Mouse (Mus musculus) embryonic stem cell, embryonic (primary cell): ENCODE measurements around the gene Ppp2r5c.

Experiments
- CTCF ChIA-PET, 4 experiments: fragments of 300-600 bp in 2 of 4; fragments of 350-600 bp in 2 of 4; sonication (Branson Sonifier 250); formaldehyde crosslinking; loops; one replicate each; lab custom pipeline; 2022; ENCODE audit warnings: inconsistent platforms in 2 of 4; lab: Charles Lee
- POLR2A ChIA-PET, 4 experiments: fragments of 300-600 bp in 2 of 4; fragments of 350-600 bp in 2 of 4; sonication (Branson Sonifier 250); formaldehyde crosslinking; loops; one replicate each; lab custom pipeline; 2022; ENCODE audit warnings: antibody characterized with exemption in 4 of 4, inconsistent platforms in 1 of 4; lab: Charles Lee

Ppp2r5c gene

DNA sequence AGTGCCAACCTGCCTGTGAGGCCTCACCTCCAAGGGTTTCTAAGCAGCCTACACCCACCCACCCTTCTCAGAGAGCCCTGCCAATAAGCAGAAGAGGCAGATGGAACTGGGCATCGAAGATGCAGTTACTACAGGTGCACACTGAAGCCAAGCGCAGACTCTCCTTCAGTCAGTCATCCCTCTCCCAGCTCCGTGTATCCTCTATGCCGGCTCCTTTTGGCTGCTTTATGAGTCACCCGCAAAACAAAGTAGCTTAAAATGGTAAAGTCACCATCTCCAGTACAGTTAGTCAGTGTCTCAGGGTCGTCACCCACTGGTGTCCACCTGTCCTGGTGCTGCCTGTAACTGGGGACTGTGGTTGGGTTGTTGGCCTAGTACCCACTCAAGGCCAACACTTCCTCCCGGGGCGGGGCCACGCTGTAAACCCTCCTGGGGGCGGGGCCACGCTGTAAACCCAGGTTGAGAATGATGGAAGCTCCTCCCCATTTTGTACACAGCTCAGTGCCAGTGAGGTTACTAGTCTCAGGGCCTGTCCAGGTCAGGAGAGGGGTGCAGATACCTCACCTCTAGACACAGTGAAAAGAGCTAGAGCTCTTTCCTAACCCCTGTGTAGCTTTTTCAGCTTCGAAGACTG lies 17.5 kb upstream of the Ppp2r5c start:
- POLR2A ChIA-PET, result interaction anchor here in 3 of 4 experiments (0.5 to 3.0 kb wide), 70 partner anchors 8 to 631 kb away, joined by 3 to 58 read pairs (median 4); partner anchors contain the start of genes Hsp90aa1 (in 2 of the 3), Ppp2r5c (in 1 of the 3) and Wdr20 (in 1 of the 3)
- CTCF ChIA-PET, result interaction anchor here (0.6 to 2.5 kb wide), 20 partner anchors 9 to 308 kb away, joined by 3 to 18 read pairs (median 4); partner anchors contain the start of genes Hsp90aa1 (in 1 of the 4) and Wdr20 (in 1 of the 4)

DNA sequence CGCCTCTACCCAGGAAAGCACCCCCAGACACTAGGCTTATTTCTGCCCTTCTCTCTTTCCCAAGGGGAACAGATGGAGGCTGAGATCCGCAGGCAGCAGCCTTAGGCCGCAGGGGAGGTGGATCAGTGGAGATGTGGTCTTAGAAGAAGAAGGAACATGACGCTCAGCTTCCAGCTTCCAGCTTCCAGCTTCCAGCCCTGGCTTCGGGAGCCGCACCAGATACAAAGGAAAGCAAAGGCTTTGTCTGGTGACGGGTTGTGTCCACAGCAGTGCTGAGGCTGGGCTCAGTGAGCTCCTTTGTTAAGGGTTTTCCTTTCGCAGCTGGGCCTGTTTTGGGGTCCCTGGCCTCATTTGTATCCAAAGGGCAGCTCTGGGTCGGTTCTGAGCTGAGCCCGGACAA lies 16.9 kb upstream of the Ppp2r5c start:
- ChIA-PET POLR2A (interaction anchor here in 3 of 4 experiments (0.6 to 3.0 kb wide), 66 partner anchors 8 to 630 kb away, joined by 3 to 58 read pairs (median 4); partner anchors contain the start of genes Hsp90aa1 (in 2 of the 3), Ppp2r5c (in 1 of the 3) and Wdr20 (in 1 of the 3)), CTCF (interaction anchor here (0.6 to 2.5 kb wide), 20 partner anchors 9 to 421 kb away, joined by 3 to 18 read pairs (median 4); partner anchors contain the start of genes Hsp90aa1 (in 1 of the 4) and Wdr20 (in 1 of the 4))

DNA sequence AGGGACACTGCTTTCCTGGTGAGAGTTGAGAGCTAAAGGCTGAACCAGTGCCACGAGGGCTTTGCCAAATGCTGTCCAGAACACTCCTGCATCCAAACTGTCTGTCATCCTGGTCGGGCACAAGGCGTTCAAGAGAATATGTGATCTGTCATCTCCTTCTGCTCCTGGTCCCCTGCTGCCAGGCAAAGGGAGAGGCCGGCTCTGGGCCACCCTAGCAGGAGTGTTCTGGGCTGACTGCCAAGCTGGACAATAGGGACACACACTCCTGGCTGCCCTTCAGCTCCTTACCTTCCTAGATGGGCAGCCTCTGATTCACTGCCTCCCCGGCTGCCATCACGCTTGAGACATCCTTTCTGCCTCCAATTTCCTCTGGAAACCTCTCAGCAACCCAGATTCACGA lies 15.1 kb upstream of the Ppp2r5c start:
- POLR2A ChIA-PET, result interaction anchor here in 3 of 4 experiments (0.6 to 1.8 kb wide), 5 partner anchors 15 to 271 kb away, joined by 3 to 7 read pairs (median 3); partner anchors contain the start of gene Ppp2r5c (in 1 of the 3)
- CTCF ChIA-PET, result interaction anchor here in 1 of 4 experiments (1.5 kb wide), 1 partner anchor 23 kb away, joined by 3 read pairs; no protein-coding TSS in a partner anchor

DNA sequence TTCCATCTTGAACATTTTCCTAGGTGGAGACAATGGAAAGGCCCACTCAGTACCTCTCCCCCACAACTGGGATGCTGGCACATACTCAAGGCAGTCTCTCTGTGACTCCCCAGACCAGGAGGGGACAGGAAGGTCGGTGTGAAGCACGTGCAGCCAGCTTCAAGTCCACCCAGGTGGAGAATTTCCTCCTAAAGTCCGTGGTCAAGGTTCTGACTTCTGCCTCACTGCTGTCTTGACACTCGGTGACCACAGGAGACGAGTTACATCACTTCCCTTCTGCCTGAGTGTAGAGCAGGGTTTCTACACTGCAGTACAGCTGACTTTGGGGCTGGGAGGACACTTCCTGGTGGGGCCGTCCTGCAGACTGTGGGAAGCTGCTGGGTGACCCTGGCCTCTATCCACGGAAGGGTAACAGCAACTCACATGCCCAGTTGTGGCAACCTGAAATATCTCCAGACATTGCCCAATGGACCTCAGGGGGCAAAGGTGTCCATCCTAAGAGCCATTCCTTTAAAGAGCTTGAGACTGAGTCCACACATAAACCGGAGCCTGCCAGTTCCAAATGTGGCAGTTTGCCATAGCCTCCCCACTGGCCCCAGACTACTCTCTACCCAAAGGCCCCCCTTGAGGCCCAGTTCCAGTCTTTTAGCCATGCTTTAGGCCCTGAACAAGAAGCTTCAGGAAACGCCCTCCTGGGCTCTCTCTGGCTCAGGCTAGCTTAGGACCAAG lies 10.1 kb upstream of the Ppp2r5c start:
- ChIA-PET CTCF (interaction anchor here in 2 of 4 experiments (0.5 to 2.0 kb wide), 6 partner anchors 17 to 663 kb away, joined by 3 to 8 read pairs (median 6); no protein-coding TSS in a partner anchor), POLR2A (interaction anchor here in 3 of 4 experiments (0.5 to 2.6 kb wide), 8 partner anchors 12 to 406 kb away, joined by 3 to 9 read pairs (median 3); partner anchors contain the start of gene Hsp90aa1 (in 1 of the 3))

DNA sequence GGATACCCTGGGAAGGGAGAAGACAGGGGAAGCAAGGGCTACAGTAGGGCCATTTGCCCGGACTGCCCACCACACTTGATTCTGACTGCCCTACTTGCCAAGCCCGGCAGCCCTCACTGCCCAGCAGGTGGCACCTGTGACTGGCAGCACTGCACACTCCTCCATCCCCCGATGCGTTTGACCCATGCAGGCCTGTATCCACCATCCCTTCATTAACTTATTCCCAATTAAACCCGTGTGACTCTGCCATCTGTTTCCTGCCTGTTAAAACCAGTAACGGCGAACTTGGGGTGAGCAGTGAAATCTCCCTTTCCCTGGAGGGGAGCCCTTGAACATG lies 9.6 kb upstream of the Ppp2r5c start:
- CTCF ChIA-PET, result interaction anchor here in 2 of 4 experiments (0.5 to 2.0 kb wide), 6 partner anchors 17 to 663 kb away, joined by 3 to 8 read pairs (median 6); no protein-coding TSS in a partner anchor
- POLR2A ChIA-PET, result interaction anchor here in 3 of 4 experiments (0.6 to 2.6 kb wide), 7 partner anchors 12 to 405 kb away, joined by 3 to 9 read pairs (median 3); partner anchors contain the start of gene Hsp90aa1 (in 1 of the 3)

DNA sequence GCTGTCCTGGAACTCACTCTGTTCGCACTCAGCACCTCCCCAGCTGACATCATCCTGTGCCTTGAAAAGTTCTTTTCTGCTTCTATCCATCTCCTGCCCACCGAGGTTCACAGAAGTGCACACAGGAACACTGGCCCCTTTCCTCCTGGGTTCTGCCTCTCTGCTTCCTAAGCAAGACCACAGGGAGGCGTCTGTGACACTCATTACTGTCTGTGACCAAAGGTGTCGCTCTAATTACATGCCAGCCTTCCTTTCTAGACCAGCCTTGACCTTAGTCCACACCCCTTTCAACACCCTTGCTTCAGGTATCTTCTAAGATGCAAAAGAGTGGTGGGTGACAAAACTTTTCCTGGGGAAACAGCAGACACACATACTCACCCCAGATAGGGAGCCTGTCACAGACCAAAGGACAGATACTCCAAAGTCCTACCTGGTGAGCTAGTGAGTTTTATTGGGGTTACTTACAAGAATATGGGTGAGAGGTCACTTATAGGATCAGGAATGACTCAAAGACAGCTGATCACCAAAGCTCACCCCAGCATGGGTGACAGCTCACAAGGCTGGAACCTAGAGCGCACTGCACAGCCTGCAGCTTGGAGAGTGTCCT lies 8.4 kb upstream of the Ppp2r5c start:
- POLR2A ChIA-PET, result interaction anchor here in 3 of 4 experiments (0.6 to 2.6 kb wide), 8 partner anchors 9 to 304 kb away, joined by 3 to 9 read pairs (median 4); no protein-coding TSS in a partner anchor
- CTCF ChIA-PET, result interaction anchor here in 3 of 4 experiments (0.5 to 2.0 kb wide), 14 partner anchors 9 to 538 kb away, joined by 3 to 10 read pairs (median 4); partner anchors contain the start of gene Ppp2r5c (in 1 of the 3)

DNA sequence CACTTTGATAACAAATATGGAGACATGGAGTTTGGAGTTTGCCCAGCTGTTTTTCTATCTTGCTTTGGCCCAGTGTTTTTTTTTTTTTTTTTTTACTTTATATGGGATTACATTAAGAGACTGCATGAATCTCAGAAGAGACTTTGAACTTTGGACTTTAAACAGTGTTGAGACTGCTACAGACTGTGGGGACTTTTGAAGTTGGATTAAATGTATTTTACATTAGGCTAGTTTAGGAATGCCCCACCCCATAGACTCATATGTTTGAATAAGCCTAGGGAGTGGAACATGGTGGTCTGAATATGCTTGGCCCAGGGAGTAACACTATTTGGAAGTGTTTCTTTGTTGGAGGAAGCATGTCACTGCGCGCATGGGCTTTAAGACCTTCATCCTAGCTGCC lies 4.7 kb upstream of the Ppp2r5c start:
- ChIA-PET CTCF (interaction anchor here in 2 of 4 experiments (0.7 to 1.3 kb wide), 4 partner anchors 13 to 208 kb away, joined by 3 to 4 read pairs (median 3); no protein-coding TSS in a partner anchor), POLR2A (interaction anchor here in 1 of 4 experiments (1.7 kb wide), 1 partner anchor 12 kb away, joined by 6 read pairs; no protein-coding TSS in a partner anchor)

DNA sequence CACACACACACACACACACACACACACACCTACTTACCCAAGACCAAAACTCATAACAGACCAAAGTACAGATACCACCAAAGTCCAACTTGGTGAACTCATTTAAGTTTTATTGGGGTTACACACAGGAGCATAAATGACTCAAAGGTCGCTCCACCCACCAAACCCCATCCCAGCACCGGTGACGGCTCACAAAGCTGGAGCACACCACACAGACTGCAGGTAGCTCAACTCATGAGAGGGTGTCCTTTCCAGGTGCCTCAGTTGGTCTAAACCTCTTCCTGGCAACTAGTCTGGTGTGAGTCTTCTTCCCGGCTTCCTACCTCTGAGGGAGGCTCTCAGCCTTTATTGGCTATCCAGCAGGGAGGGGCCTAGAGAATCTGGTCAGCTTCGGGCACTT lies 2.4 kb upstream of the Ppp2r5c start:
- ChIA-PET POLR2A (interaction anchor here in 3 of 4 experiments (0.5 to 2.7 kb wide), 15 partner anchors 9 to 395 kb away, joined by 3 to 15 read pairs (median 3); partner anchors contain the start of gene Hsp90aa1 (in 1 of the 3)), CTCF (interaction anchor here in 1 of 4 experiments (1.0 to 1.9 kb wide), 2 partner anchors 164 to 259 kb away, joined by 4 read pairs; no protein-coding TSS in a partner anchor)

DNA sequence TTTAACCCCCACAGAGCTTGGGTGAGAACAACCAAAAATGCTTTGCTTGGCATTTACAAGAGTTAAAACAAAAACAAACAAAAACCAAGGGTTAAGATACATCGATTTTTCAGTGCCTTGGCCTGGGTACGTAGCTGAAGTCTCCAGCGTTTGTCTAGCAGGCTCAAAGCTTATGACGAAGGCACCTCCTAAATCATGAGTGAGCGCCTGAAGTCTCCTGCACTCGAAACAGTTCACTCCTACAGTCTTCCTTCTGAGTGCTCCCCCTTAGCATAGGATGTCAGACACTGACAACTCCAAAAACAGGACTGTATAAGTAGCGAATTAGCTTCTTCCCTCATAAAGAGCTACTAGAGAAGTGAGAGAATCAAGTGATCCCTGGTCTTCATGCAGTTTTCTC lies 1.1 kb upstream of the Ppp2r5c start:
- ChIA-PET CTCF (interaction anchor here in 3 of 4 experiments (0.7 to 1.3 kb wide), 6 partner anchors 9 to 73 kb away, joined by 3 to 4 read pairs (median 4); no protein-coding TSS in a partner anchor), POLR2A (interaction anchor here (0.5 to 7.2 kb wide), 39 partner anchors 8 to 1609 kb away, joined by 3 to 55 read pairs (median 4); partner anchors contain the start of gene Hsp90aa1 (in 1 of the 4))

DNA sequence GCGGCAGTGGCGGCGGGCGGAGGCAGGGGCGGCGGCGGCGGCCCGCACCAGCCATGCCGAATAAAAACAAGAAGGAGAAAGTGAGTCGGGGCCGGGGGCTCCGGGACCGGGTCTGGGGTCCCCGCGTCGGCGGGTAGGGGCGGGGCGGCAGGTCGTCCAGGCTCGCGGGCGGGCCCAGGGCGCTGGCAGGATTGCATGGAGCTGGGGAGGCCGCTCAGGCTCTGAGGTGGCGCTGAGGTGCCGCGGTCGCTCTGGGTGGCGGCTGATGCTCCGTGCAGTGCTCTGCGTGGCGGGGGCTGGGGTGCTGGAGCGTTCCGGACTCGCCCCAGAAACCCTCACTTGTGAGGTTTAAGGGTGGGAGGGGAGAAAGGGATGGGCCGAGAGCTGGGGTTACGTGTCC lies 386 bp downstream of the Ppp2r5c start:
- ChIA-PET POLR2A (interaction anchor here in 3 of 4 experiments (0.6 to 7.2 kb wide), 59 partner anchors 8 to 999 kb away, joined by 3 to 55 read pairs (median 4); partner anchors contain the start of gene Hsp90aa1 (in 2 of the 3)), CTCF (interaction anchor here in 2 of 4 experiments (0.7 to 1.6 kb wide), 7 partner anchors 9 to 53 kb away, joined by 3 to 6 read pairs (median 3); no protein-coding TSS in a partner anchor)

DNA sequence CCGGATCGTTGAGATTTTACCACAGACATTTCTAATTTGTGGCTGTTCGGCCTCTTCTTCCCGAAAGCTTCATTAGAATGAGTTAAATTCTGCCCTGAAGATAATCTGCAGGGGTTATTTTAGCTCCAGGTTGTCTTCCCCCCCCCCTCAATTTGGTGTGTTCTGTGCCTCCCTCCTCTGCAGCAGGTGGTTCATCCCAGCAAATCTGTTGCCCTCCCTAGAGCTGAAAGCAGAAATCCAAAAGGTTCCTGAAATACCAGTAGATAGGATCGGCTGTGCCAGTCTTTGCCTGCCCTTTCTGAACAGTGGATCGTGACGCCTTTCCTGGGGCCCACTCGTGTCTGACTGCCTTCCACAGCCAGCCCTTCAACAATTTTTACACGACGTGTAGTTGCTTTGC lies 1.8 kb downstream of the Ppp2r5c start:
- ChIA-PET CTCF (interaction anchor here in 2 of 4 experiments (0.6 to 0.7 kb wide), 3 partner anchors 30 to 106 kb away, joined by 4 to 8 read pairs (median 5); no protein-coding TSS in a partner anchor), POLR2A (interaction anchor here (0.6 to 7.2 kb wide), 26 partner anchors 10 to 386 kb away, joined by 3 to 55 read pairs (median 4); partner anchors contain the start of gene Hsp90aa1 (in 1 of the 4))

DNA sequence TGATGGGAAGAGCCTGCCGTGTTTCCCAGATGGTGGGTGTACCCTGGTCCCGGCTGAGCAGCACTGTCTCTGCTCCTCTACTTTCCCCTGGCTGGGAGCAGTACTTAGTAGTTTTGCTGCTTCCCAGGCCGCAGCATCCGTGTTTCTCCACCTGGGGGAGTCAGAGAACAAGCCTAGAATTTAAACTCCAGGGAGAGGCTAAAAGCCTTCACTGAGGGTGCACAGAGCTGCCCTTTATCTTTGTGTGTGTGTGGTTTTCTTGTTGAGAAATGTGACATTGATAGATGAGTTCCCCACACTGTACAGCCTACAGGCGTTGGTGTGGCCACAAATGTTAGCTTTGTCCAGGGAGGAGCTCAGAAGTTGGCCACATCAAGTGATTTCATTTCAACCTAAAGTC lies 7.3 kb downstream of the Ppp2r5c start:
- POLR2A ChIA-PET, result interaction anchor here (0.6 to 4.7 kb wide), 41 partner anchors 8 to 389 kb away, joined by 3 to 22 read pairs (median 3); partner anchors contain the start of gene Dync1h1 (in 1 of the 4)
- CTCF ChIA-PET, result interaction anchor here (0.5 to 2.4 kb wide), 47 partner anchors 8 to 853 kb away, joined by 3 to 11 read pairs (median 4); no protein-coding TSS in a partner anchor

DNA sequence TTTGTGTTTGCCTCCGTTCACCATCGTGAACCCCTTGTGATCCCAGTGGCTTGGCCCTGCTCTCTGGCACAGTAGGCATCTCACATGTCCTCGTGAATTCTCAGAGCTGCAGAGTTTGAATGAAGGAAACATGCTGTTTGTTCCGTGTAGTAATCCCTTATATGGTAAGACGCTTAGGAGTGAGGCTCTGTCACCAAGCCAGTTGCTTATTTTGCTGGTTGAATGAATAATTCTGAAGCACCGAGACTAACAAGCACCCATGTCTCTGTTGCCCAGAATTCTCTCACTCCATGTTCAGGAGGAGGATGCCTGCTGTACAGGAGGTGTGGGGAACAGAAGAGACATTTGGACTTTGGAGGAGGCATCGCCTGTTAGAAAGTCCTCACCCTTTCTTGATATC lies 9.1 kb downstream of the Ppp2r5c start:
- CTCF ChIA-PET, result no interaction called here
- POLR2A ChIA-PET, result interaction anchor here in 3 of 4 experiments (0.7 to 3.5 kb wide), 12 partner anchors 8 to 127 kb away, joined by 3 to 17 read pairs (median 3); no protein-coding TSS in a partner anchor

DNA sequence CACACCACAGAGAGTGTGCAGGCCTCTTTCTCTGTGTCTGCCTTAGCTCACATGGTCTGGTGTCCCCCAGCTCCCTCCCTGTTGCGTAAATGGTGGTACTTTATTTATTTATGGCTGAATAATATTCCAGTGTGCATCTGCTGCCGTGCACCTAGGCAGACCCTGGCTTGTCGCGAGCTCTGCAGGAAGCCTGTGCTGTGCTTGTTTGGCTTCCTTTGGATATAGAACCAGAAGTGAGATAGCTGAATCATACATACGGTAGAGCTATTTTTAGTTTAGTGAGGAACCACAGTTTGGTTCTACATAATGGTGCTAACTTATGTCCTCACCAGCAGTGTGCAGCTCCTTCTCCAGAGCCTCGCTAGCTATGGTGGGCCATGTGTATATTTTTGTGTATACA lies 11.7 kb downstream of the Ppp2r5c start:
- POLR2A ChIA-PET, result interaction anchor here in 2 of 4 experiments (0.5 to 3.1 kb wide), 11 partner anchors 9 to 966 kb away, joined by 3 to 12 read pairs (median 5); no protein-coding TSS in a partner anchor
- CTCF ChIA-PET, result interaction anchor here in 2 of 4 experiments (0.5 to 1.5 kb wide), 5 partner anchors 11 to 180 kb away, joined by 3 to 5 read pairs (median 3); partner anchors contain the start of gene Dio3 (in 1 of the 2)

DNA sequence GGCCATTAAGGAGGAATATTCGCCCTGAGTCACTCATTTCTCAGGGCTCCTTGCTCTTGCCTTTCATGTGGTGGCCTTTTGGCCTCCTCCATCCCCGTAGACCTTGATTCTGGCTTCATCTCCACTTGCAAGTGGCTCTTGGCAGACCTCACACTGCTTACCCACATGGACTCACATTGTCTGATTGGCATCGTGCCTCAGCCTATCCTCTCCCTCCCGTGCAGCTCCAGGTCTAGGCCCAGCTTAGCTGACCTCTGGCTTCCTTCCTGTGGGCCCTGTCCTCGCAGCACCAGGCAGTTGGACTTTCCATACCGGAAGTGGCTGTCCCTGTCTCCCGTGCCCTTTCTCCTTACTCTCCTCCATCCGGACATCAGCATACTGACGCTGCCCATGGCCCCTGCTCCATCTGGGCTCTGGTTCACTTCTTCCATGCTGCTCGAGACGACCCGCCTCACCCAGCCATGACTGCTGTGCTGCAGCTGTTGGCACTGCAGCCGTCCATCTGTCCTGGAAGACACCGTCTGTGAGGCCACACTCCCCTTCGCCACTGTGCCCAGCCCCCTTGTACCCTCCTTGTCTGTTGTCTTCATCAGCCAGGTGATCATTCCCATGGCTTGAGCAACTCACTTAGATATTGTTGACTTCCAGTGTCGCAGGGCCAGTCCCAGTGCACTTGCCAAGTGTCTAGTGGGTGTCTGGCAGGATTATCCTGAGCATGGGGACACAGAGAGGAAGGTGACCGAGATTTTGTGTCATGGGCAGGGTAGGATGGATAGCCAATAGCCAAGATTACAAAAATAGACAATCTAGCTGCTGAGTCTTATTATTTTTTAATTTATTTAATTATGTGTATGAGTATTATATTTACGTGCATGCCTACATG lies 13.7 kb downstream of the Ppp2r5c start:
- ChIA-PET CTCF (interaction anchor here in 3 of 4 experiments (0.5 to 1.1 kb wide), 4 partner anchors 22 to 1319 kb away, joined by 3 to 10 read pairs (median 3); no protein-coding TSS in a partner anchor), POLR2A (interaction anchor here in 3 of 4 experiments (1.0 to 7.6 kb wide), 12 partner anchors 10 to 25 kb away, joined by 3 to 48 read pairs (median 4); partner anchors contain the start of gene Ppp2r5c (in 1 of the 3))
